Comparison of ENCODE assay signal across 8 mouse cellular contexts in genomic region chr4:124704797-124705474, GRCm38 (mm10). TPM values are rescaled to one million over a fixed set of nuclear protein-coding genes. Genes with fewer than 3 reads are reported as not detected.
DNase-seq lines count a peak whose midpoint lies in the region; ATAC-seq and TF ChIP-seq lines count a peak whose summit lies in the region.

No protein-coding gene starts in this region.

- H3K36me3 ChIP-seq in embryonic facial prominence, embryonic 15.5 days = peaks cover 16% of the 10 kb centered on the region
- peaks cover 10% of the 10 kb centered on the region; the same call in 1 of the 2 replicates for H3K36me3 ChIP-seq in hindbrain, embryonic 10.5 days
- peaks cover 21% of the 10 kb centered on the region for H3K36me3 ChIP-seq in limb, embryonic 14.5 days (ENCODE audit: control insufficient read depth, insufficient read depth, low read length)
- H3K36me3 ChIP-seq in midbrain, embryonic 16.5 days (ENCODE audit: control insufficient read depth, insufficient read depth, low read length) = no peaks in the 10 kb centered on the region

- H3K4me1 ChIP-seq in embryonic facial prominence, embryonic 15.5 days = peaks cover 76% of the 10 kb centered on the region
- H3K4me1 ChIP-seq in hindbrain, embryonic 10.5 days (replicated peaks) = peaks cover 87% of the 10 kb centered on the region
- peaks cover 56% of the 10 kb centered on the region for H3K4me1 ChIP-seq in limb, embryonic 14.5 days (ENCODE audit: control insufficient read depth, insufficient read depth, low read length)
- peaks cover 26% of the 10 kb centered on the region for H3K4me1 ChIP-seq in midbrain, embryonic 16.5 days (ENCODE audit: control insufficient read depth, insufficient read depth, low read length)

- H3K27ac ChIP-seq in embryonic facial prominence, embryonic 15.5 days (replicated peaks) = peak overlapping the region; percentile 89
- peak overlapping the region; percentile 89 for H3K27ac ChIP-seq in hindbrain, embryonic 10.5 days
- peak overlapping the region; percentile 92 for H3K27ac ChIP-seq in limb, embryonic 14.5 days (replicated peaks; ENCODE audit: low read depth, low read length)
- 0 out of 2 replicates have a peak overlapping the region, but pooled peaks have one; percentile 52 for H3K27ac ChIP-seq in midbrain, embryonic 16.5 days (ENCODE audit: low read length)

- TF ChIP-seq POLR2A in limb, embryonic 14.5 days (IDR thresholded peaks at IDR 0.05; ENCODE audit: borderline replicate concordance, extremely low read depth, insufficient read depth, insufficient read length) = no peak

- H3K4me3 ChIP-seq in embryonic facial prominence, embryonic 15.5 days (replicated peaks) = peak overlapping the region; percentile 15
- H3K4me3 ChIP-seq in hindbrain, embryonic 10.5 days = peak overlapping the region; percentile 32
- 0 out of 2 replicates have a peak overlapping the region, but pooled peaks have one; percentile 20 for H3K4me3 ChIP-seq in limb, embryonic 14.5 days (replicated peaks; ENCODE audit: low read length)
- no peak overlapping the region for H3K4me3 ChIP-seq in midbrain, embryonic 16.5 days (ENCODE audit: low read depth, low read length)

- peak; percentile 21 to 34 for DNase-seq in adrenal gland, adult 18-20 months (ENCODE audit: low spot score in 2 of 2)
- DNase-seq in adrenal gland, adult 8-10 months = no peak
- DNase-seq in hindbrain, embryonic 10.5 days (ENCODE audit: low spot score) = peak; percentile 41
- DNase-seq in limb, embryonic 14.5 days (ENCODE audit: low spot score) = peak; percentile 53
- DNase-seq in ovary, postnatal 14 days (ENCODE audit: low spot score) = no peak

- H3K27me3 ChIP-seq in embryonic facial prominence, embryonic 15.5 days = no peaks in the 10 kb centered on the region
- peaks cover 74% of the 10 kb centered on the region for H3K27me3 ChIP-seq in hindbrain, embryonic 10.5 days (ENCODE audit: insufficient read depth, poor library complexity, severe bottlenecking)
- H3K27me3 ChIP-seq in limb, embryonic 14.5 days (ENCODE audit: control insufficient read depth, insufficient read depth, low read length) = no peaks in the 10 kb centered on the region
- peaks cover 14% of the 10 kb centered on the region; the same call in 1 of the 2 replicates for H3K27me3 ChIP-seq in midbrain, embryonic 16.5 days (ENCODE audit: control insufficient read depth, insufficient read depth, low read depth, low read length)

- peak overlapping the region; percentile 10; the same call in 1 of the 2 replicates for H3K9ac ChIP-seq in embryonic facial prominence, embryonic 15.5 days
- peak overlapping the region; percentile 48 for H3K9ac ChIP-seq in limb, embryonic 14.5 days (ENCODE audit: low read depth, low read length, severe bottlenecking)
- peak overlapping the region; percentile 38; the same call in 1 of the 2 replicates for H3K9ac ChIP-seq in midbrain, embryonic 16.5 days (ENCODE audit: low read depth, low read length)

- H3K9me3 ChIP-seq in embryonic facial prominence, embryonic 15.5 days (replicated peaks) = no peaks in the 10 kb centered on the region
- no peaks in the 10 kb centered on the region for H3K9me3 ChIP-seq in hindbrain, embryonic 10.5 days
- H3K9me3 ChIP-seq in limb, embryonic 14.5 days (ENCODE audit: control insufficient read depth, low read length) = no peaks in the 10 kb centered on the region
- no peaks in the 10 kb centered on the region for H3K9me3 ChIP-seq in midbrain, embryonic 16.5 days (replicated peaks; ENCODE audit: control insufficient read depth, low read length, poor library complexity, severe bottlenecking)

- ATAC-seq in embryonic facial prominence, embryonic 15.5 days (ENCODE audit: insufficient number of reproducible peaks, low FRiP score, low TSS enrichment, low read depth) = no peak
- ATAC-seq in limb, embryonic 14.5 days (ENCODE audit: low FRiP score, low read depth) = no peak
- ATAC-seq in midbrain, embryonic 16.5 days = no peak
- ATAC-seq in frontal cortex, adult (ENCODE audit: low TSS enrichment) = no peak

- WGBS in embryonic facial prominence, embryonic 15.5 days = 16% methylated on average over 11 of the region's 11 CpGs
- 13% methylated on average over 11 of the region's 11 CpGs for WGBS in hindbrain, embryonic 10.5 days
- 16% methylated on average over 11 of the region's 11 CpGs for WGBS in limb, embryonic 14.5 days
- 20% methylated on average over 11 of the region's 11 CpGs for WGBS in midbrain, embryonic 16.5 days

- H3K4me2 ChIP-seq in embryonic facial prominence, embryonic 15.5 days (replicated peaks) = peak overlapping the region; percentile 81
- H3K4me2 ChIP-seq in limb, embryonic 14.5 days (replicated peaks; ENCODE audit: low read depth, low read length, severe bottlenecking) = peak overlapping the region; percentile 75
- no peak overlapping the region for H3K4me2 ChIP-seq in midbrain, embryonic 16.5 days (ENCODE audit: low read length)

RNA-seq across cellular contexts. Expression of gene Fhl3, which starts 4.4 kb away (rescaled TPM):
- 10 to 100 TPM in 1 of 2 experiments, 1 to 10 TPM in 1; 6.3 to 15.0 TPM for total RNA-seq in adrenal gland, adult 18-20 months (2021)
- total RNA-seq in adrenal gland, adult 8-10 months (2022) = 10 to 100 TPM in 2 of 4 experiments, 1 to 10 TPM in 2; 5.5 to 12.8 (median 8.9) TPM
- 17.3 and 17.8 TPM in 2 replicates for polyA plus RNA-seq in embryonic facial prominence, embryonic 15.5 days (2015; fragmentation: Nextera tagmentation; extraction: Ambion mirVana)
- polyA plus RNA-seq in hindbrain, embryonic 10.5 days (2016; fragmentation: Nextera tagmentation; extraction: Ambion mirVana) = 4.0 and 5.7 TPM in 2 replicates
- polyA plus RNA-seq in limb, embryonic 14.5 days (2012; rRNA removed) = 30.6 and 43.7 TPM in 2 replicates
- polyA plus RNA-seq in limb, embryonic 14.5 days (2014; fragmentation: Nextera tagmentation; extraction: Ambion mirVana) = 18.1 and 20.4 TPM in 2 replicates
- polyA plus RNA-seq in midbrain, embryonic 16.5 days (2015; fragmentation: Nextera tagmentation; extraction: Ambion mirVana) = 1.5 and 1.7 TPM in 2 replicates

RNA-seq across cellular contexts. Expression of gene Sf3a3, which starts 9.6 kb away (rescaled TPM):
- 10 to 100 TPM; 33.1 to 34.9 TPM for total RNA-seq in adrenal gland, adult 18-20 months (2021)
- 10 to 100 TPM; 33.5 to 42.5 (median 37.2) TPM for total RNA-seq in adrenal gland, adult 8-10 months (2022)
- 138 and 141 TPM in 2 replicates for polyA plus RNA-seq in embryonic facial prominence, embryonic 15.5 days (2015; fragmentation: Nextera tagmentation; extraction: Ambion mirVana)
- 221 and 243 TPM in 2 replicates for polyA plus RNA-seq in hindbrain, embryonic 10.5 days (2016; fragmentation: Nextera tagmentation; extraction: Ambion mirVana)
- polyA plus RNA-seq in limb, embryonic 14.5 days (2012; rRNA removed) = 48.9 and 78.6 TPM in 2 replicates
- polyA plus RNA-seq in limb, embryonic 14.5 days (2014; fragmentation: Nextera tagmentation; extraction: Ambion mirVana) = 122 and 128 TPM in 2 replicates
- 98.1 and 106 TPM in 2 replicates for polyA plus RNA-seq in midbrain, embryonic 16.5 days (2015; fragmentation: Nextera tagmentation; extraction: Ambion mirVana)

RNA-seq across cellular contexts. Expression of gene Utp11, which starts 11.5 kb away (rescaled TPM):
- total RNA-seq in adrenal gland, adult 18-20 months (2021) = 10 to 100 TPM; 32.5 to 35.7 TPM
- 10 to 100 TPM; 31.2 to 40.7 (median 34.4) TPM for total RNA-seq in adrenal gland, adult 8-10 months (2022)
- polyA plus RNA-seq in embryonic facial prominence, embryonic 15.5 days (2015; fragmentation: Nextera tagmentation; extraction: Ambion mirVana) = 68.9 and 71.3 TPM in 2 replicates
- polyA plus RNA-seq in hindbrain, embryonic 10.5 days (2016; fragmentation: Nextera tagmentation; extraction: Ambion mirVana) = 62.8 and 62.9 TPM in 2 replicates
- polyA plus RNA-seq in limb, embryonic 14.5 days (2012; rRNA removed) = 29.2 and 52.0 TPM in 2 replicates
- 59.4 and 61.1 TPM in 2 replicates for polyA plus RNA-seq in limb, embryonic 14.5 days (2014; fragmentation: Nextera tagmentation; extraction: Ambion mirVana)
- polyA plus RNA-seq in midbrain, embryonic 16.5 days (2015; fragmentation: Nextera tagmentation; extraction: Ambion mirVana) = 39.8 and 43.8 TPM in 2 replicates

RNA-seq across cellular contexts. Expression of gene Inpp5b, which starts 36.7 kb away (rescaled TPM):
- 10 to 100 TPM; 16.9 to 18.8 TPM for total RNA-seq in adrenal gland, adult 18-20 months (2021)
- total RNA-seq in adrenal gland, adult 8-10 months (2022) = 10 to 100 TPM; 24.9 to 36.2 (median 29.7) TPM
- 29.2 and 30.9 TPM in 2 replicates for polyA plus RNA-seq in embryonic facial prominence, embryonic 15.5 days (2015; fragmentation: Nextera tagmentation; extraction: Ambion mirVana)
- 24.2 and 26.8 TPM in 2 replicates for polyA plus RNA-seq in hindbrain, embryonic 10.5 days (2016; fragmentation: Nextera tagmentation; extraction: Ambion mirVana)
- 44.3 and 47.9 TPM in 2 replicates for polyA plus RNA-seq in limb, embryonic 14.5 days (2012; rRNA removed)
- 26.2 and 28.3 TPM in 2 replicates for polyA plus RNA-seq in limb, embryonic 14.5 days (2014; fragmentation: Nextera tagmentation; extraction: Ambion mirVana)
- 24.4 and 26.6 TPM in 2 replicates for polyA plus RNA-seq in midbrain, embryonic 16.5 days (2015; fragmentation: Nextera tagmentation; extraction: Ambion mirVana)

RNA-seq across cellular contexts. Expression of gene Pou3f1, which starts 48.3 kb away (rescaled TPM):
- not detected for total RNA-seq in adrenal gland, adult 18-20 months (2021)
- total RNA-seq in adrenal gland, adult 8-10 months (2022) = under 1 TPM; 0.06 to 0.15 (median 0.11) TPM
- polyA plus RNA-seq in embryonic facial prominence, embryonic 15.5 days (2015; fragmentation: Nextera tagmentation; extraction: Ambion mirVana) = 4.4 and 4.9 TPM in 2 replicates
- polyA plus RNA-seq in hindbrain, embryonic 10.5 days (2016; fragmentation: Nextera tagmentation; extraction: Ambion mirVana) = 5.2 and 12.9 TPM in 2 replicates
- 1.2 and 1.7 TPM in 2 replicates for polyA plus RNA-seq in limb, embryonic 14.5 days (2012; rRNA removed)
- polyA plus RNA-seq in limb, embryonic 14.5 days (2014; fragmentation: Nextera tagmentation; extraction: Ambion mirVana) = 0.97 and 1.2 TPM in 2 replicates
- polyA plus RNA-seq in midbrain, embryonic 16.5 days (2015; fragmentation: Nextera tagmentation; extraction: Ambion mirVana) = 12.3 and 14.4 TPM in 2 replicates

Comparison
In these comparisons a context has a peak if more than half of its experiments do, and no peak if none do; other contexts are left out.
1. DNase-seq: peak in adrenal gland, adult 18-20 months (2 of 2), hindbrain, embryonic 10.5 days (single experiment) and limb, embryonic 14.5 days (single experiment); none in adrenal gland, adult 8-10 months (single experiment) and ovary, postnatal 14 days (single experiment).
2. Peak in every context shown above with its lines, with median percentiles within 50 percentile points of each other: H3K27ac ChIP-seq and H3K9ac ChIP-seq.